Mouse (Mus musculus) C2C12 (cell line): ENCODE results near the gene Gbp2b.

ENCODE experiments used
- CTCF ChIP-seq: IDR thresholded peaks from one replicate; pipeline ENCODE4 v1.5.1; 2011; ENCODE audit not compliant: control insufficient read depth, insufficient read depth, insufficient read length
- MAX ChIP-seq: IDR thresholded peaks from one replicate; pipeline ENCODE4 v1.6.1; 2011; ENCODE audit warnings: mild to moderate bottlenecking, control low read depth
- MYOD1 ChIP-seq: IDR thresholded peaks from one replicate; pipeline ENCODE4 v1.6.1; 2011; ENCODE audit warnings: low read depth; ENCODE audit not compliant: control insufficient read depth, insufficient read length
- MYOG ChIP-seq: IDR thresholded peaks from one replicate; pipeline ENCODE4 v1.6.1; 2011; ENCODE audit not compliant: control insufficient read depth, insufficient read length; ENCODE audit errors: extremely low read depth
- USF1 ChIP-seq: IDR thresholded peaks from one replicate; pipeline ENCODE4 v1.6.1; 2011; ENCODE audit warnings: low read depth, mild to moderate bottlenecking, control low read depth, moderate library complexity

GRCm38 (mm10) chr3:142620956-142621562 is 26.4 kb downstream of the Gbp2b start:
- TF ChIP-seq CTCF (no peak), MAX (no peak), MYOG (no peak), USF1 (no peak), MYOD1 (no peak)
